Mouse (Mus musculus): ENCODE data around the gene Rora. TPM values are rescaled to one million over a fixed set of nuclear protein-coding genes. Genes with fewer than 3 reads are reported as not detected.

Gene Rora
- polyA plus RNA-seq, 1 experiment from 2014 or later = 2.7 TPM

DNA sequence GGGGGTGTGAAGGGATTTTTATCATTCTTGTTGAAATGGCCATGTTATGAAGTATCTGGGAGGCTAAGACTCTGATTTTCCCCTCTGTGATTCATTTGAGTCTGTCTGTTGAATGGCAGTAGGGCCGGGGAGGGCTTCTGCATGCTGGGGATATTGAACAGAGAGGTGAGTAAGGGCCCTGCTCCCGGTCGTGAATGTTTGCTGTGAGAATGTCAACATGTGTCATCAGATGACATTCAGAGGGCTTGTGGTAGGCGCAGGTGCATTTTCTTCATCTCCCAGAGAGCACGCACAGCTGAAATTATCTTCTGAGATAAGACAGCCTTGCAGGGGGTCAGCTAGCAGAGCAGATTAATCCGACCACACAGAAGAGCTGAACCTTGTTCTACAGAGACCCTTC lies 692.0 kb downstream of the Rora start:
- WGBS (ENCODE audit: insufficient replicate concordance) = 45% methylated on average over 6 of the region's 6 CpGs
- no peak overlapping the region for H3K4me3 ChIP-seq (replicated peaks)
- no peaks in the 10 kb centered on the region for H3K36me3 ChIP-seq
- H3K27me3 ChIP-seq = no peaks in the 10 kb centered on the region
- no peak overlapping the region for H3K4me2 ChIP-seq
- DNase-seq (no peak), ATAC-seq (ENCODE audit: low read depth) (no peak)
- H3K27ac ChIP-seq = no peak overlapping the region
- no peaks in the 10 kb centered on the region; the same call in 1 of the 2 replicates for H3K4me1 ChIP-seq (replicated peaks)
- H3K9ac ChIP-seq = no peak overlapping the region
- H3K9me3 ChIP-seq (replicated peaks) = no peaks in the 10 kb centered on the region

GRCm38 (mm10) chr9:69347796-69348195 lies 694.2 kb downstream of the Rora start:
- DNase-seq = no peak
- 76% methylated on average over 6 of the region's 6 CpGs for WGBS (ENCODE audit: insufficient replicate concordance)
- Histone ChIP-seq H3K36me3 (no peaks in the 10 kb centered on the region), H3K9ac (no peak overlapping the region), H3K27ac (no peak overlapping the region), H3K9me3 (replicated peaks) (no peaks in the 10 kb centered on the region), H3K4me3 (replicated peaks) (no peak overlapping the region), H3K27me3 (no peaks in the 10 kb centered on the region), H3K4me2 (no peak overlapping the region), H3K4me1 (replicated peaks) (no peaks in the 10 kb centered on the region; the same call in 1 of the 2 replicates)
- ATAC-seq (ENCODE audit: low read depth) = no peak

DNA sequence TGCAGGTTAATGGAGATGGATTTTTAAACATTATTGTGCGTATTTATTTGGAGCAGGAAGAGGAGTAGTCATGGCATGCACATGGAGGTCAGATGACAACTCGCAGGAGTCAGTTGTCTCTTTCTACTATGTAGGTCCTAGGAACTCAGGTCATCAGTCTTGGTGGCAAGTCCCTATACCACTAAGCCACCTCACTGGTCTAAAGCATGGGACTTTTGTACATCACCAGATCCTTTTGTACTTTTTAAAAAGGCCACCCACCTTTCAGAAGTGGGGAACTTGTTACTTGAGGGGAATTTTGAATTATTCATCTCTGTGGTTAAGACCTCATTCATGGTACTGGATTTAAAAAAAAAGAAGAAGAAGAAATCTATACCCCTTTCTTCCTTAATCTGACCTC lies 696.0 kb downstream of the Rora start:
- H3K36me3 ChIP-seq = no peaks in the 10 kb centered on the region
- H3K9me3 ChIP-seq (replicated peaks) = no peaks in the 10 kb centered on the region
- DNase-seq (no peak), ATAC-seq (ENCODE audit: low read depth) (no peak)
- H3K4me2 ChIP-seq = no peak overlapping the region
- H3K27me3 ChIP-seq = no peaks in the 10 kb centered on the region
- no peaks in the 10 kb centered on the region; the same call in 1 of the 2 replicates for H3K4me1 ChIP-seq (replicated peaks)
- WGBS (ENCODE audit: insufficient replicate concordance) = 54% methylated on average over 2 of the region's 2 CpGs
- H3K27ac ChIP-seq = no peak overlapping the region
- H3K9ac ChIP-seq = no peak overlapping the region
- no peak overlapping the region for H3K4me3 ChIP-seq (replicated peaks)

DNA sequence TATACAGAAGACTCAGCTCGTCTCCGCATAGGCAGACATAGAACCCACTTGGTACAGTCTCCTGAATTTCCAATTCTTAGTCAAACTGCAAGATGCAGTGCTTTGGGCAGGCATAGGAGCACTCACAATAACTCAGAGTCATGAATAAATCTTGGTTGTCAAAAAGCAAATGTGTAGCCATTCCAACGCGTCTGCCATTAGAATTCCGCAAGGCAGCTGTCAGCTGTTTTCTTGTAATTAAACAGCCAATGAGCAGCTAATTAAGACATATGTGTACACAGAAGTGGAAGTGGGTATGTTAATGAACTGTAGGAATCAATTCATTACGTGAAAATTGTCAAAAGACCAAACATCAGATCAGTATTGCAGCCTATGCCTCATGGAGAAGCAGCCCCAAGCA lies 700.6 kb downstream of the Rora start:
- 76% methylated on average over 6 of the region's 6 CpGs for WGBS (ENCODE audit: insufficient replicate concordance)
- H3K9me3 ChIP-seq (replicated peaks) = no peaks in the 10 kb centered on the region
- H3K4me2 ChIP-seq = no peak overlapping the region
- no peak for ATAC-seq (ENCODE audit: low read depth)
- H3K27ac ChIP-seq = no peak overlapping the region
- H3K9ac ChIP-seq = no peak overlapping the region
- DNase-seq = no peak
- H3K27me3 ChIP-seq = no peaks in the 10 kb centered on the region
- no peaks in the 10 kb centered on the region for H3K4me1 ChIP-seq (replicated peaks)
- no peak overlapping the region for H3K4me3 ChIP-seq (replicated peaks)
- H3K36me3 ChIP-seq = no peaks in the 10 kb centered on the region

DNA sequence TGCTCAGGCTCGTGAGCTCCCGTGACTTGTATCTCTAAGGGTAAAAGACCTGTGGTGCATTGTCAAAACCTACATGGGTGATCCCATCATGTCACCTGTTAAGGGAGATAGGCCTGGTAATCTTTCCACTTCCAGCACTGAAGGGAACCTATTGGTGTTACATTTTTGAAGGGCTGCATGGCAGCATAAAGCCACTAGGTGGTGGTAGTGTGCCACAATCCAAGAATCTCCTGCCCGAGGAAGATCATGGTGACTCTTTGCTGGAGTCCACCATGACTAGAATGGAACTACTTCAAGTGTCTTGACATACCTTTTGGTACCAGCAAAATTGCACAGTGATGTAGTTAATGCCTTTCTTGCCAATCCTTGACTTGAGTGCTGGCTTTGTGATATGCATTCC lies 704.2 kb downstream of the Rora start:
- Histone ChIP-seq H3K4me1 (replicated peaks) (no peaks in the 10 kb centered on the region), H3K4me2 (no peak overlapping the region), H3K36me3 (no peaks in the 10 kb centered on the region), H3K4me3 (replicated peaks) (no peak overlapping the region), H3K9me3 (replicated peaks) (no peaks in the 10 kb centered on the region), H3K27ac (no peak overlapping the region), H3K27me3 (no peaks in the 10 kb centered on the region), H3K9ac (no peak overlapping the region)
- ATAC-seq (ENCODE audit: low read depth) (no peak), DNase-seq (peak; percentile 20)
- 28% methylated on average over 3 of the region's 3 CpGs for WGBS (ENCODE audit: insufficient replicate concordance)

GRCm38 (mm10) chr9:69358797-69359196 lies 705.2 kb downstream of the Rora start:
- no peak overlapping the region for H3K27ac ChIP-seq
- H3K4me1 ChIP-seq (replicated peaks) = no peaks in the 10 kb centered on the region
- no peaks in the 10 kb centered on the region for H3K27me3 ChIP-seq
- no peak overlapping the region for H3K4me2 ChIP-seq
- DNase-seq (no peak), ATAC-seq (ENCODE audit: low read depth) (no peak)
- 66% methylated on average over 6 of the region's 6 CpGs for WGBS (ENCODE audit: insufficient replicate concordance)
- no peak overlapping the region for H3K4me3 ChIP-seq (replicated peaks)
- H3K9ac ChIP-seq = no peak overlapping the region
- no peaks in the 10 kb centered on the region for H3K36me3 ChIP-seq
- H3K9me3 ChIP-seq (replicated peaks) = no peaks in the 10 kb centered on the region

- no peaks in the 10 kb centered on the region for H3K27me3 ChIP-seq
- H3K4me2 ChIP-seq = no peak overlapping the region
- H3K9me3 ChIP-seq (replicated peaks) = no peaks in the 10 kb centered on the region
- ATAC-seq (ENCODE audit: low read depth) (no peak), DNase-seq (no peak)
- H3K4me1 ChIP-seq (replicated peaks) = no peaks in the 10 kb centered on the region
- no peaks in the 10 kb centered on the region for H3K36me3 ChIP-seq
- H3K4me3 ChIP-seq (replicated peaks) = no peak overlapping the region
- WGBS (ENCODE audit: insufficient replicate concordance) = 67% methylated on average over 8 of the region's 8 CpGs
- H3K27ac ChIP-seq = no peak overlapping the region
- H3K9ac ChIP-seq = no peak overlapping the region
These were observed 708.4 kb downstream of the Rora start for GRCm38 (mm10) chr9:69361951-69362445.

- no peak overlapping the region for H3K4me3 ChIP-seq (replicated peaks)
These were observed 709.2 kb downstream of the Rora start for GRCm38 (mm10) chr9:69362766-69363165.

GRCm38 (mm10) chr9:69364117-69364516 lies 710.5 kb downstream of the Rora start:
- no peak overlapping the region for H3K4me3 ChIP-seq (replicated peaks)
- no peaks in the 10 kb centered on the region for H3K36me3 ChIP-seq
- DNase-seq = no peak
- no peaks in the 10 kb centered on the region for H3K9me3 ChIP-seq (replicated peaks)
- no peak overlapping the region for H3K27ac ChIP-seq
- H3K9ac ChIP-seq = no peak overlapping the region
- H3K27me3 ChIP-seq = no peaks in the 10 kb centered on the region
- no peak overlapping the region for H3K4me2 ChIP-seq
- ATAC-seq (ENCODE audit: low read depth) = no peak
- WGBS (ENCODE audit: insufficient replicate concordance) = 60% methylated on average over 16 of the region's 16 CpGs
- no peaks in the 10 kb centered on the region for H3K4me1 ChIP-seq (replicated peaks)

More at GRCm38 (mm10) chr9:69362766-69363165, 709.2 kb downstream of the Rora start:
- no peak overlapping the region for H3K9ac ChIP-seq
- no peaks in the 10 kb centered on the region for H3K4me1 ChIP-seq (replicated peaks)
- H3K4me2 ChIP-seq = no peak overlapping the region
- ATAC-seq (ENCODE audit: low read depth) (no peak), DNase-seq (no peak)
- H3K27me3 ChIP-seq = no peaks in the 10 kb centered on the region
- 50% methylated on average over 4 of the region's 4 CpGs for WGBS (ENCODE audit: insufficient replicate concordance)
- no peak overlapping the region for H3K27ac ChIP-seq
- H3K9me3 ChIP-seq (replicated peaks) = no peaks in the 10 kb centered on the region
- no peaks in the 10 kb centered on the region for H3K36me3 ChIP-seq

DNA sequence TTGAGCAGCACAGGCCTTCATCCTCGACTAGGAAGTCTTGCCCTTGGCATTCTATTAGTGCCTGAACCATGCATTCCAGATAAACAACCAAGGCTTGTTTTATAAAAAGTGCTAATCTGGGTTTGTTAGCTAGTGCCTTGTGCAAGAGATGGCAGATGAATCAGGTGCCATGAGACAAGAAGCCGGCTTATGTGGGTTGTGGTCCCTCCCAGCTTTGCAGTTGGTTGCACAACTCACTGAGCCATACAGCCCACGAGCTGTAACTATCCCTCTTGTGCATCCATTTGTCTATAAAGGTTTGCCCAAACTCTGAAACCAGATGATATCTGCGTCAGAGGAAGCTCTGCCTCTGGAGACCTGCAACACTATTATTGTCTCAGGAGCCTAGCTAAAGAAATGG lies 713.5 kb downstream of the Rora start:
- Histone ChIP-seq H3K36me3 (no peaks in the 10 kb centered on the region), H3K4me3 (replicated peaks) (no peak overlapping the region), H3K9ac (no peak overlapping the region), H3K4me2 (no peak overlapping the region), H3K4me1 (replicated peaks) (no peaks in the 10 kb centered on the region), H3K27me3 (no peaks in the 10 kb centered on the region), H3K9me3 (replicated peaks) (no peaks in the 10 kb centered on the region), H3K27ac (no peak overlapping the region)
- WGBS (ENCODE audit: insufficient replicate concordance) = 41% methylated on average over 4 of the region's 4 CpGs
- DNase-seq (no peak), ATAC-seq (ENCODE audit: low read depth) (no peak)

GRCm38 (mm10) chr9:69368071-69368470 lies 714.5 kb downstream of the Rora start:
- DNase-seq (peak; percentile 16), ATAC-seq (ENCODE audit: low read depth) (no peak)
- H3K4me2 ChIP-seq = no peak overlapping the region
- no peaks in the 10 kb centered on the region for H3K9me3 ChIP-seq (replicated peaks)
- H3K9ac ChIP-seq = no peak overlapping the region
- no peaks in the 10 kb centered on the region for H3K36me3 ChIP-seq
- no peak overlapping the region for H3K4me3 ChIP-seq (replicated peaks)
- no peaks in the 10 kb centered on the region for H3K27me3 ChIP-seq
- no peak overlapping the region for H3K27ac ChIP-seq
- 57% methylated on average over 8 of the region's 8 CpGs for WGBS (ENCODE audit: insufficient replicate concordance)
- H3K4me1 ChIP-seq (replicated peaks) = no peaks in the 10 kb centered on the region

DNA sequence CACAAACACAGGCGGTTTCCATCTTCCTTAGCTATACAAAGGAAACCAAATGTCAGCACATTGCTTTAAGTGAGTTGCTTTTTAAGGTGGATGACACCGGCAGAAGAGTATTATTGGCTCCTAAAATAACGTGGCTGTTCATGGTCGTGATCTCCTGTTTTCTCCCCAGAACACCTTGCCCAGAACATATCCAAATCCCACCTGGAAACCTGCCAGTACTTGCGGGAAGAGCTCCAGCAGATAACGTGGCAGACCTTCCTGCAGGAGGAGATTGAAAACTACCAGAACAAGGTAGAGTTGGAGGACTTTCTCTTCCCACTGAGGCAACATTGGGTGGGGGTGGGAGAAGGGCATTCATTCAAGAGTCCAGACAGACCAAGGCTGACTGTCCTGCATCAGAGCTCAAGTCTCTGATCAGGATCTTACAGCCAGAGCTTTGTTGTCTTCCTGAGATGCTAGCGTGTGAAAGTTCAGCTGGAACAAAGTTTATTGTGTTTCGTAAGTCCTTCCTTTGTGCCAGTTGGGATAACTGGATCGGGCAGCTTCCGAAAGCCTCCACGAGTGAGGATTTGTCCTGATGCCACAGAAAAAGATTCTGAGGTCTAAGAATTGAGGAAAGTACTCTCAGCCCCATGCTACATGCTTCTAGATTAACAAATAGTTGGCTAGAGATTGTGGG lies 717.6 kb downstream of the Rora start:
- Histone ChIP-seq H3K27ac (no peak overlapping the region), H3K27me3 (no peaks in the 10 kb centered on the region), H3K9ac (no peak overlapping the region), H3K4me3 (replicated peaks) (no peak overlapping the region), H3K36me3 (no peaks in the 10 kb centered on the region), H3K4me1 (replicated peaks) (no peaks in the 10 kb centered on the region), H3K9me3 (replicated peaks) (no peaks in the 10 kb centered on the region), H3K4me2 (no peak overlapping the region)
- ATAC-seq (ENCODE audit: low read depth) (no peak), DNase-seq (no peak)
- 69% methylated on average over 11 of the region's 11 CpGs for WGBS (ENCODE audit: insufficient replicate concordance)

Measured in liver, embryonic 13.5 days (tissue).